Mouse (Mus musculus) olfactory bulb, adult 2 months (tissue): ENCODE measurements at regions not wholly inside any gene's neighbourhood (a gene's known extent, or its start where the extent isn't known, plus 50 kb on each side); places are given as distances from the start of the nearest gene placed in this dataset.

Experiments used
- H3K27ac ChIP-seq: fragments of 200-500 bp; 2 replicates; pipeline ENCODE4 v1.5.1; 2012; ENCODE audit warnings: low read depth, low read length; ENCODE audit not compliant: insufficient read depth
- H3K4me1 ChIP-seq: fragments of 200-500 bp; 2 replicates; pipeline ENCODE4 v1.6.1; 2012; ENCODE audit warnings: low read length; ENCODE audit not compliant: control insufficient read depth, insufficient read depth
- H3K4me3 ChIP-seq: fragments of 200-500 bp; 2 replicates; pipeline ENCODE4 v1.5.1; 2012; ENCODE audit warnings: mild to moderate bottlenecking, low read depth, low read length, moderate library complexity; ENCODE audit not compliant: insufficient read depth
- CTCF ChIP-seq: fragments of 200-500 bp; IDR thresholded peaks from 2 replicates; pipeline ENCODE4 v1.5.1; 2012; ENCODE audit warnings: low read depth, mild to moderate bottlenecking, low read length, moderate library complexity; ENCODE audit not compliant: insufficient read depth
- POLR2A ChIP-seq: fragments of 200-500 bp; IDR thresholded peaks from 2 replicates; pipeline ENCODE4 v1.6.1; 2012; ENCODE audit warnings: mild to moderate bottlenecking, low read depth, low read length, moderate library complexity; ENCODE audit not compliant: insufficient read depth
- WGBS: fragments of 180-500 bp; shearing (Covaris S2); methylation state at CpG from one replicate; pipeline ENCODE4 v1.1.7; 2018; 5-methylcytosine and 5-hydroxymethylcytosine counted together

- TF ChIP-seq POLR2A: no peak
- TF ChIP-seq CTCF: no peak
- WGBS: 89% methylated on average over 1 of the region's 1 CpGs
- Histone ChIP-seq H3K27ac (no peak overlapping the region), H3K4me1 (no peaks in the 10 kb centered on the region), H3K4me3 (no peak overlapping the region)
Measured at GRCm38 (mm10) chr13:91274131-91274530, 50.4 kb upstream of the Atg10 start.

DNA sequence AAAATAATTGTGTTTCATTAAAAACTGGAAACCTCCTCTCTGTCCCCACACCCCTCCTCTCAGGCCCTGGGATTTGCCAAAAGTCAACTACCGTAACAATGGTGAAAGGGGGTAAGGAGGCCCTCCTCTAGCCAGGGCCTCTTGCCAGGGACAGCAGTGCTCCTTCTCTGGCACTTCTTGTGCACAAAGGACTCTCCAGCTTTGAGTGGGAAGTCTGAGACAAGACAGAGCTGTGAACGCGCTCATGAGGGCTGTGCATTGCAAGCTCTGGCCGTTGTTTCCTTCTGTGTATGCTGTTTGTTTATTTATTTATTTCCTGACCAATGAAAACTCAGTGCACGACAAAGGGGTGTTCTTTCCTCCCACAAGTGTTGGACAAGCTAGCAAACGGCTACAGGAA, 50.8 kb upstream of the Atg10 start:
- WGBS: 40% methylated on average over 6 of the region's 6 CpGs
- Histone ChIP-seq H3K4me3 (no peak overlapping the region), H3K4me1 (no peaks in the 10 kb centered on the region), H3K27ac (no peak overlapping the region)
- no peak for TF ChIP-seq CTCF
- no peak for TF ChIP-seq POLR2A

- Histone ChIP-seq H3K27ac (no peak overlapping the region), H3K4me1 (no peaks in the 10 kb centered on the region), H3K4me3 (no peak overlapping the region)
- TF ChIP-seq CTCF (no peak), POLR2A (no peak)
- 77% methylated on average over 3 of the region's 3 CpGs for WGBS
Measured at GRCm38 (mm10) chr13:91279487-91279886, 55.7 kb upstream of the Atg10 start.

- no peak for TF ChIP-seq CTCF
- TF ChIP-seq POLR2A: no peak
- H3K4me1 ChIP-seq: no peaks in the 10 kb centered on the region
- H3K27ac ChIP-seq: no peak overlapping the region
- WGBS: 60% methylated on average over 7 of the region's 7 CpGs
- no peak overlapping the region for H3K4me3 ChIP-seq
Measured at GRCm38 (mm10) chr13:91295552-91296170, 71.9 kb upstream of the Atg10 start.

- 43% methylated on average over 5 of the region's 5 CpGs for WGBS
- no peaks in the 10 kb centered on the region for H3K4me1 ChIP-seq
- no peak overlapping the region for H3K4me3 ChIP-seq
- H3K27ac ChIP-seq: no peak overlapping the region
- no peak for TF ChIP-seq POLR2A
Measured at GRCm38 (mm10) chr13:91296521-91297160, 72.9 kb upstream of the Atg10 start.

GRCm38 (mm10) chr13:91301849-91302248, 78.1 kb upstream of the Atg10 start:
- no peak for TF ChIP-seq CTCF
- TF ChIP-seq POLR2A: no peak
- Histone ChIP-seq H3K4me1 (no peaks in the 10 kb centered on the region), H3K4me3 (no peak overlapping the region), H3K27ac (no peak overlapping the region)
- 84% methylated on average over 1 of the region's 1 CpGs for WGBS

DNA sequence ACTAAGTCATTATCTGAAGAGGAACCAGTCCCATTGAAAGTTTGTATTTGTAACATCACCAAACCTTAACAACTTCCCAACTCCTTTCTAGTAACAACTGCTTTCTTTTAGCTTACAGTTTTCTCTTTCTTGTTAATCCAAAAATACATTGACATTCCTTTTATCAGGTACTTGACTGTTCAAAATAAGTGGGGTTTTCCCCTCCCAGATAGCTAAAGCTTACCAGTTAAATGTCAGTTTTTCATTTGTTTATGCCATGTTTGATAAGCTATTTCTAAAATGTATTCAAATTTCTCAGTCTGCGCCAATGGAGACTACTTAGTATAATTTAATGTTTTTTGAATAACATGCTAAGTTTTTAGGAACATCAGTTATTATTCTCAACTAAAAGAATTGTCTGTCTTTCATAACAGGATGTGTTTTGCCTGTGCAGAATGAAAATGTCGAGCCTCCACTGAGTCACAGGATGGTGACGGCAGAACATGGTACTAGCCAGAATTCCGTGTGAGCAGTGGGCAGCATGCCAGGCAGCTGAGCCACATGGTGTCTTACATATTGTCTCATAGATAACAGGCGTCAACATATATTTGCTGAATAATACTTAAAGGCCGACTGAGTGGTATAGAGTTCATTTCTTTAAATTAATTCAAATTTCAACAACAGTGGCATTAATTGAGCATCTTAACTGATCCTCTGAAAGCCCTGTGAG, 82.1 kb upstream of the Atg10 start:
- H3K27ac ChIP-seq: no peak overlapping the region
- 61% methylated on average over 6 of the region's 6 CpGs for WGBS
- TF ChIP-seq POLR2A: no peak
- no peak for TF ChIP-seq CTCF
- H3K4me3 ChIP-seq: no peak overlapping the region
- no peaks in the 10 kb centered on the region for H3K4me1 ChIP-seq

GRCm38 (mm10) chr13:91306545-91306944, 82.8 kb upstream of the Atg10 start:
- Histone ChIP-seq H3K27ac (no peak overlapping the region), H3K4me3 (no peak overlapping the region), H3K4me1 (no peaks in the 10 kb centered on the region)
- WGBS: 71% methylated on average over 4 of the region's 4 CpGs
- TF ChIP-seq CTCF (no peak), POLR2A (no peak)

DNA sequence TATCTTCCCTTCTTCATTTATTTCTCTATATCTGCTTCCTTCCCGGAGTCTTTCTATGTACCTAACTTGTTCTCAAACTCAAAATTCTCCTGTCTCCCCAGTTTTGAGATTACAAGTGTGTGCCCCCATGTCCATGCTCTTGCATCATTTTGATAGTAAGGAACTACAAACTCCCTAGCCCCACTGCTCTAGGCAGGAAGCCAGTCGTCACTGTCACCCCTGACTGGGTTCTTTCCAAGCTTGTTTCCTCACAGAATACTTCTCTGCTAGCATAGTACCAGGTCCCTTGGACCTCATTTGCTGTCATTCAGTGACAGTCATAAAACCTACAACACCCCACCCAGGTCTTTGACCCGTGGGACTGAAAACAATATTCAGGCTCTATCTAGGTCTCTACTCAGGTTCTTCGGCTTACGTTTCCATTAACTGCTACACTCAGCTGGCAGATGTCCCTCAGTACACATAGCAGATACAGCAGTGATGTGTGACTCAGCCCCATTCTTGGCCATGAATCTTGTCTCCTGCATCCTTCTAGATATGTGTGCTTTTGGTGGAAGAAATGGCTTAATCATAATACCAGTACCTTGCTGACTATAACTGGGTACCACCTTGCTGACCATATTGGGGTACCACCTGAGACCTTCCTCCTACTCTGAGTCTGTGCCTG, 89.3 kb upstream of the Atg10 start:
- no peak overlapping the region for H3K27ac ChIP-seq
- H3K4me3 ChIP-seq: no peak overlapping the region
- no peaks in the 10 kb centered on the region for H3K4me1 ChIP-seq
- 78% methylated on average over 5 of the region's 5 CpGs for WGBS
- no peak for TF ChIP-seq POLR2A
- no peak for TF ChIP-seq CTCF
